Mouse (Mus musculus) liver, adult 2 months (tissue): ENCODE results near the gene Zfp941.

ENCODE experiments used
- CTCF ChIP-seq: fragments of 200-500 bp; IDR thresholded peaks from 2 replicates; pipeline ENCODE4 v1.5.1; 2011; ENCODE audit warnings: low read depth, low read length, control low read depth
- POLR2A ChIP-seq: fragments of 200-500 bp; IDR thresholded peaks from 2 replicates; pipeline ENCODE4 v1.6.1; 2011; ENCODE audit warnings: low read length, control low read depth; ENCODE audit not compliant: insufficient read depth; ENCODE audit errors: extremely low read depth

- no peak for TF ChIP-seq CTCF
- TF ChIP-seq POLR2A = no peak
Measured at GRCm38 (mm10) chr7:140843806-140844205, 21.8 kb upstream of the Zfp941 start.
